Mouse (Mus musculus) C2C12 (cell line): ENCODE data around the gene Prdx1.

Source experiments
- CEBPB ChIP-seq: IDR thresholded peaks from one replicate; pipeline ENCODE4 v1.6.1; 2011; ENCODE audit warnings: low read depth, mild to moderate bottlenecking, control low read depth, moderate library complexity
- CTCF ChIP-seq: IDR thresholded peaks from one replicate; pipeline ENCODE4 v1.5.1; 2011; ENCODE audit not compliant: control insufficient read depth, insufficient read depth, insufficient read length
- FOSL1 ChIP-seq: IDR thresholded peaks from one replicate; pipeline ENCODE4 v1.8.0; 2011; ENCODE audit warnings: mild to moderate bottlenecking, low read length; ENCODE audit not compliant: poor library complexity, insufficient read depth, severe bottlenecking
- MAX ChIP-seq: IDR thresholded peaks from one replicate; pipeline ENCODE4 v1.6.1; 2011; ENCODE audit warnings: mild to moderate bottlenecking, control low read depth
- MYOD1 ChIP-seq: IDR thresholded peaks from one replicate; pipeline ENCODE4 v1.6.1; 2011; ENCODE audit warnings: low read depth; ENCODE audit not compliant: control insufficient read depth, insufficient read length
- MYOG ChIP-seq: IDR thresholded peaks from one replicate; pipeline ENCODE4 v1.6.1; 2011; ENCODE audit not compliant: control insufficient read depth, insufficient read length; ENCODE audit errors: extremely low read depth
- USF1 ChIP-seq: IDR thresholded peaks from one replicate; pipeline ENCODE4 v1.6.1; 2011; ENCODE audit warnings: low read depth, mild to moderate bottlenecking, control low read depth, moderate library complexity

DNA sequence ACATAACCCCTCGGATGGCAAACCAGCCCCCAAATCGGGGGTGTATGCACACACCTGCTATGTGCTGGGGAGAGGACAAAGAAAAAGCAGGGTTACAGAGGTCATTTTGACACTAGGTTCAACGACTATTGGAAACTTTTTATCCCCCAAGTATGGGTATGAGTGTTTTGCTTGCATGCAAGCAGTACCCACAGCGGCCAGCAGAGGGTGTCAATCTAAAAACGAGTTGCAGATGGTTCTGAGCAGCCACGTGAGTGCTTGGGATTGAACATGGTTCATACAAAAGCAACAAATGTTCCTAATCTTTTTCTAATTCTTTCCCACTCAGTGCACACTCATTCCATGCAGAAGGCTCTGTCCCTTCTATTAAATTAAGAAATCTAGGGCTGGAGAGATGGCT lies 18.5 kb downstream of the Prdx1 start:
- TF ChIP-seq CTCF (peak; percentile 49), CEBPB (no peak), MAX (peak; percentile 69), USF1 (peak; percentile 61), MYOG (no peak), MYOD1 (no peak), FOSL1 (no peak)
